Mouse (Mus musculus) liver, embryonic 14.5 days (tissue): ENCODE measurements at regions not wholly inside any gene's neighbourhood (a gene's known extent, or its start where the extent isn't known, plus 50 kb on each side); places are given as distances from the start of the nearest gene placed in this dataset.

Source experiments
- CTCF ChIP-seq: IDR thresholded peaks from 2 replicates; pipeline ENCODE4 v1.5.1; 2016; ENCODE audit warnings: antibody characterized with exemption, low read depth, control low read depth
- EP300 ChIP-seq: IDR thresholded peaks from 2 replicates; pipeline ENCODE4 v1.6.1; 2016; ENCODE audit warnings: antibody characterized with exemption, low read depth

DNA sequence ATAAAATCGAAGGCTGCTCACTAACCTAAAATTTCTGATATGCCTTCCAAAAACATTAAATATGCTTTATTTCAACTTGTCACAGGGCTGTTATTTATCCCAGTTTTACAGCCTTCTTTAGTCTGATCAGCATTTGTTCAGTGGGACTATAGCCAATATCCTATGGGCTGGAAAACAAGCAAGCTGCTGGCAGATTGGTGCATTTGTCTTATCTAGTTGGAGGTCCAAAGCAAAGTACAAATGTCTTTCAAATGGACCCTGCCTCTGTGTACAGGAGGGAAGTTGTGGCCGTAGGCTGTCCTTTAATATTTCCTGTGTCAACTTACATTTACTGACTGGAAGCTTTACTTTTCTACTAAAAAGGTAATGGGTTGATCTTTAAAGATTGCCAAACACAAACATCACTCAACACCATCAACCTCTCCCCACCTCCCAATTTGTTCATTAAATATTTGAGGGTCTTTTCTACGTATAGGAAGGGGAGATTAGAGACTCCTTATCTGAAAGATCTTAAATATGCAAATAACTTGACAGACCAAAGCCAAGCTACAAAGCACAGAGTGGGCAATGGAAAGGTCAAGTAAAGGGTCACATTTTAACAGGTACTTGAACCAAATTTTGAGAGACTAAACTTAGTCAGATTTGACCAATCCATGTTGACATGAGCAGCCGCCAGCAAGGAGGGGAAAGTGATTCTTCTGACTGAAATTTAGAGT lies 233.4 kb downstream of the Gm11232 start:
- TF ChIP-seq CTCF = no peak
- TF ChIP-seq EP300 = no peak
